Mouse (Mus musculus): Measurements from ENCODE around the gene Gm4559. TPM values are rescaled to one million over a fixed set of nuclear protein-coding genes. Genes with fewer than 3 reads are reported as not detected.
A peak's percentile ranks its signal among the peaks of the same experiment; 100 is the strongest.
"Not testable (repeated sequence)": the region's sequence is repeated elsewhere in the genome, so short reads cannot be mapped to it uniquely, and the experiment has no call there.

Gene Gm4559
- polyA plus RNA-seq, 1 experiment from 2014 or later, result not detected

GRCm38 (mm10) chr7:142296108-142296507 lies 21.9 kb upstream of the Gm4559 start:
- H3K4me1 ChIP-seq; H3K4me2 ChIP-seq; H3K4me3 ChIP-seq (replicated peaks); H3K9ac ChIP-seq; H3K27ac ChIP-seq; H3K27me3 ChIP-seq; ATAC-seq (ENCODE audit: low FRiP score); H3K9me3 ChIP-seq; H3K36me3 ChIP-seq (replicated peaks): not testable (repeated sequence)
- WGBS, result 39% methylated on average over 4 of the region's 4 CpGs

DNA sequence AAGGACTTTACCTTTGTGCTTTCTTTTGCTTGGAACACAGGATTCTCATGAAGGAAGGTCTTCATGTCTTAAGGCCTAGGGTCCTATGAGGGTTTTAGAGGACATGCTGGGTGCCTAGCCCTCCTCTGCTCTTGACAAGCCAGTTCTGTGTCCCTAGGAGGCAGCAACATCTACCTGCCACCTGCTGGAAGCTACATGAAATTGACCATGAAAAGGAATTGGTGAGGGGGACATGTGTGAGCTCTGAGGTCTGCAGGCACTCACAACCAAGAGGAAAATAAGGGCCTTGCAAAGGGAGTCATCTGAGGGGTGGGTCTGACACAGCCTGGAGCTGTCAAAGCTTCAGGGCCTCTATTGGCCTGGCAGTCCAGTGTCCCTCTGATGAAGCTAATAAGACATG lies 21.3 kb upstream of the Gm4559 start:
- Histone ChIP-seq H3K4me3 (replicated peaks) (no peak overlapping the region), H3K36me3 (replicated peaks) (no peaks in the 10 kb centered on the region), H3K4me2 (no peak overlapping the region), H3K27me3 (0 out of 2 replicates have a peak, but pooled peaks cover 4% of the 10 kb centered on the region), H3K9me3 (no peaks in the 10 kb centered on the region), H3K4me1 (no peaks in the 10 kb centered on the region), H3K27ac (no peak overlapping the region), H3K9ac (no peak overlapping the region)
- no peak for ATAC-seq (ENCODE audit: low FRiP score)

DNA sequence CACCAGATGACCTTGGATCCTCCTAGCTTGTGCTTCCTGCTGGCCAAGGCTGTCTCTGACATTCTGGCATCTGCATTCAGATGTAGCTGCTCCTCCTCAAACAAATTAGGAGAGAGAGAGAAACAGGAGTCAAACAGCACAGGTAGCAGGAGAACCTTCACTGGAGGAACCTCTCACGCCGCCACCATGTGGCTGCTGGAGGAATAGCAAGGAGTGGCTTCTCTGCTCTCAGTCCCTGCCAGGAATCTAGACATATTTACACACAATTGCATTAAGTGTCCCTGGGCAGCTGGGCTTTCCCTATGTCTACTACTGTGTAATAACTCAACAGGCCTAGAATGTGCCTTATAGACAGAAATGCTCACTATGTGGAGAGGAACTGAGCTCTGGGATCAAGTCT lies 19.7 kb upstream of the Gm4559 start:
- ATAC-seq (ENCODE audit: low FRiP score); H3K9me3 ChIP-seq: not testable (repeated sequence)
- WGBS, result 2% methylated on average over 2 of the region's 2 CpGs

DNA sequence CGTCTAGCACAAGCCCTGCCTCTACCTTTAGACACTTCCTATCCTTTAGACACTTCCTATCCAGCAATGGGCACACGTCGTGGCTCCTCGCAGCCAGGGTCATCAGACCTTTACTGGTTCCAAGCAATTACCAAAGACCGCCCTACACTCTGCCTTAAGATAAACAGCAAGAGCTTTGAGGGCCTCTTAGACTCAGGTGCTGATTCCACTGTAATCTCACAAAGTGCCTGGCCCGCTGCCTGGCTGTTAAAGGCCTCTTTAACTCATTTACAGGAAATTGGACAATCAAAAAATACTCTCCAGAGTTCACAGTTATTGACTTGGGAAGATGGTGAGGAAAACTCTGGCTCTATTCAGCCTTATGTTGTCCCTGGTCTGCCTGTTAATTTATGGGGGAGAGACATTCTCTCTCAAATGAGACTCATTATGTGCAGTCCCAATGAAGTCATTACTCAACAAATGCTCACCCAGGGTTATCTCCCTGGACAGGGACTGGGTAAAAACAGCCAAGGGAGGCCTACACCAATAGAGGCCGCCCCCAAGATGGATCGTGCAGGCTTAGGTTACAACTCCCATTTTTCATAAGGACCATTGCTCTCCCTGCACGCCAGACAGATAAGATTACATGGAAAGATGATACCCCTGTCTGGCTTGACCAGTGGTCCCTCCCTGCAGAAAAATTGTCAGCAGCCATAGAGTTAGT lies 11.9 kb upstream of the Gm4559 start:
- H3K27ac ChIP-seq; ATAC-seq (ENCODE audit: low FRiP score); H3K4me3 ChIP-seq (replicated peaks); H3K9ac ChIP-seq; H3K9me3 ChIP-seq; H3K36me3 ChIP-seq (replicated peaks); H3K4me2 ChIP-seq: not testable (repeated sequence)
- Histone ChIP-seq H3K4me1 (peaks cover 11% of the 10 kb centered on the region), H3K27me3 (peaks cover 22% of the 10 kb centered on the region)
- 79% methylated on average over 9 of the region's 9 CpGs for WGBS

More for the DNA sequence above, 19.7 kb upstream of the Gm4559 start:
- not testable (repeated sequence) for H3K27me3 ChIP-seq; H3K27ac ChIP-seq; H3K4me1 ChIP-seq; H3K4me3 ChIP-seq (replicated peaks); H3K9ac ChIP-seq; H3K4me2 ChIP-seq; H3K36me3 ChIP-seq (replicated peaks)

DNA sequence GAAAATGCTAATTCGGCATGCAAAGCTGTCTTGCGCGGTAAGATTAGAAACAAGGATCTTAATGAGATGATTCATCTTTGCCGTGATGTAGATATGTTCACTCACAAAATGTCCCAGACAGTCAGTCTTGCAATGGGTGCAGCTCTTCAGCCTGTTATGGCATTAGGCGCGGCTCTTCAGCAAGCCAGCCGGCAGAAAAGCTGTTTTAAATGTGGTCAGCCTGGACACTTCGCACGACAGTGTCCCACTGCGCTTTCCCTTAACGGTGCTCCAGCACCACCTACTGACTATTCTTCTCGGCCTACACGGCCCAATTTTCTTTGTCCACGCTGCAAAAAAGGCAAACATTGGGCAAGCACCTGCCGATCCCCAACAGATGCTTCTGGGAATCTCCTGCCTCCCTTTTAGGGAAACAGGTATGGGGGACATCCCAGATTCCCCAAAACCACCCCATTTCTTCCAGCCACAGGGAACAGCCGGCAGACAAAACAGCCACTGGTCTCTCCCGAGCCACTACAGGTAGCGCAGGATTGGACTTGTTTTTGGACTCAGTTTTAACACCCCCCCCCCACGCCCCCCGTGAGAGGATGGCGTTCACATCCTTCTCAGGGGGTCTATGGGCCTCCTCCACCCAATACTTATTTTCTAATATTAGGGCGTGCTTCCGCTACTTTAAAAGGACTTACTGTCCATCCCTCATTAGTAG lies 11.1 kb upstream of the Gm4559 start:
- peak overlapping the region; percentile 51 for H3K4me3 ChIP-seq (replicated peaks)
- ATAC-seq (ENCODE audit: low FRiP score), result peak; percentile 71
- 21% methylated on average over 23 of the region's 23 CpGs for WGBS
- peak overlapping the region; percentile 83 for H3K4me2 ChIP-seq
- H3K27me3 ChIP-seq, result peaks cover 23% of the 10 kb centered on the region
- peak overlapping the region; percentile 25; the same call in 1 of the 2 replicates for H3K27ac ChIP-seq
- peaks cover 11% of the 10 kb centered on the region for H3K4me1 ChIP-seq
- H3K9ac ChIP-seq, result peak overlapping the region; percentile 3; the same call in 1 of the 2 replicates
- no peaks in the 10 kb centered on the region for H3K36me3 ChIP-seq (replicated peaks)
- H3K9me3 ChIP-seq, result no peaks in the 10 kb centered on the region

GRCm38 (mm10) chr7:142284615-142285080 lies 10.5 kb upstream of the Gm4559 start:
- peaks cover 11% of the 10 kb centered on the region for H3K4me1 ChIP-seq
- H3K27me3 ChIP-seq, result peaks cover 29% of the 10 kb centered on the region
- peak overlapping the region; percentile 83 for H3K4me2 ChIP-seq
- ATAC-seq (ENCODE audit: low FRiP score), result peak; percentile 82
- no peaks in the 10 kb centered on the region for H3K9me3 ChIP-seq
- H3K36me3 ChIP-seq (replicated peaks), result no peaks in the 10 kb centered on the region
- H3K9ac ChIP-seq, result peak overlapping the region; percentile 57
- H3K4me3 ChIP-seq (replicated peaks), result peak overlapping the region; percentile 51
- under 1% methylated on average over 19 of the region's 19 CpGs for WGBS
- peak overlapping the region; percentile 82 for H3K27ac ChIP-seq

DNA sequence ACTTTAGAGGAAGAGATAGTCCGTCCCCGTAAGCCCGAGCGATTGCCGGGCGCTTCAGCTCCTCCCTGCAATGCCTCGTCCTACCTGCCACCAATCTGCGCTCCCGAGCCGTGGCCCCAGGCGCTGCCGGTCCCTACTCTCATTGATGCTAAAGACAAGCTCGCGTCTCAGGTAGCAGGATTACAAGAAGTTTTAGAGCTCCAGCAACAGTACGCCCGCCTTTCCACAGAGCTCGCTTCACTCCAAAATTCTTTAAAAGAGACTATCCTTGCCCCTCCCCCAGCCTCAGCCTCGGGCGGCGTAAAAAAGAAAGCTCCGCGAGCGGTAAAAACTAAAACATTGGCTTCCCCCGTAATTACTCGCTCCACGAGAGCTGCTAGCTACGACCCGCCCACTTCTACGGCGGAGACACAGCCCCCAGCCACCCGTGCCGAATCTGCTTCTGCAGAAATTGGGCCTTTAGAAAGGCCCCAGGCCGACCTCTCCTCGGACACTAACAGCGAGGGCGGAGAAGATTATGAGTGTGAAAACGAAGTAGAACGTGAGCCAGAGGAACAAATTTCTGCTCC lies 9.9 kb upstream of the Gm4559 start:
- Histone ChIP-seq H3K4me2 (peak overlapping the region; percentile 83), H3K9ac (peak overlapping the region; percentile 57), H3K4me3 (replicated peaks) (peak overlapping the region; percentile 51), H3K27me3 (peaks cover 31% of the 10 kb centered on the region), H3K9me3 (no peaks in the 10 kb centered on the region), H3K27ac (peak overlapping the region; percentile 82), H3K36me3 (replicated peaks) (no peaks in the 10 kb centered on the region), H3K4me1 (peaks cover 11% of the 10 kb centered on the region)
- under 1% methylated on average over 38 of the region's 38 CpGs for WGBS
- peak; percentile 80 for ATAC-seq (ENCODE audit: low FRiP score)

- peaks cover 31% of the 10 kb centered on the region for H3K27me3 ChIP-seq
- not testable (repeated sequence) for H3K9ac ChIP-seq; H3K4me3 ChIP-seq (replicated peaks); H3K9me3 ChIP-seq; H3K4me2 ChIP-seq; H3K36me3 ChIP-seq (replicated peaks); ATAC-seq (ENCODE audit: low FRiP score); H3K27ac ChIP-seq
- 17% methylated on average over 2 of the region's 2 CpGs for WGBS
- H3K4me1 ChIP-seq, result peaks cover 11% of the 10 kb centered on the region
Measured at GRCm38 (mm10) chr7:142282847-142283246, 8.7 kb upstream of the Gm4559 start.

- H3K9ac ChIP-seq; H3K4me2 ChIP-seq; H3K4me3 ChIP-seq (replicated peaks); H3K36me3 ChIP-seq (replicated peaks); ATAC-seq (ENCODE audit: low FRiP score); H3K9me3 ChIP-seq; H3K4me1 ChIP-seq; H3K27ac ChIP-seq: not testable (repeated sequence)
- WGBS, result 84% methylated on average over 1 of the region's 1 CpGs
- peaks cover 24% of the 10 kb centered on the region for H3K27me3 ChIP-seq
Measured at GRCm38 (mm10) chr7:142279291-142279690, 5.1 kb upstream of the Gm4559 start.

DNA sequence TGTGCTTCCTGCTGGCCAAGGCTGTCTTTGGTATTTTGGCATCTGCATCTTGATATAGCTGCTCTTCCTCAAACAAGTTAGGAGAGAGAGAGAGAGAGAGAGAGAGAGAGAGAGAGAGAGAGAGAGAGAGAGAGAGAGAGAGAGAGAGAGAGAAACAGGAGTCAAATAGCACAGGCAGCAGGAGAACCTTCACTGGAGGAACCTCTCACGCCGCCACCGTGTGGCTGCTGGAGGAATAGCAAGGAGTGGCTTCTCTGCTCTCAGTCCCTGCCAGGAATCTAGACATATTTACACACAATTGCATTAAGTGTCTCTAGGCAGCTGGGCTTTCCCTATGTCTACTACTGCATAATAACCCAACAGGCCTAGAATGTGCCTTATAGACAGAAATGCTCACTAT lies 4.0 kb upstream of the Gm4559 start:
- not testable (repeated sequence) for H3K27ac ChIP-seq; H3K4me3 ChIP-seq (replicated peaks); H3K36me3 ChIP-seq (replicated peaks); H3K9ac ChIP-seq; H3K9me3 ChIP-seq; H3K4me2 ChIP-seq; ATAC-seq (ENCODE audit: low FRiP score); H3K4me1 ChIP-seq
- 0% methylated on average over 3 of the region's 3 CpGs for WGBS
- H3K27me3 ChIP-seq, result peaks cover 23% of the 10 kb centered on the region

DNA sequence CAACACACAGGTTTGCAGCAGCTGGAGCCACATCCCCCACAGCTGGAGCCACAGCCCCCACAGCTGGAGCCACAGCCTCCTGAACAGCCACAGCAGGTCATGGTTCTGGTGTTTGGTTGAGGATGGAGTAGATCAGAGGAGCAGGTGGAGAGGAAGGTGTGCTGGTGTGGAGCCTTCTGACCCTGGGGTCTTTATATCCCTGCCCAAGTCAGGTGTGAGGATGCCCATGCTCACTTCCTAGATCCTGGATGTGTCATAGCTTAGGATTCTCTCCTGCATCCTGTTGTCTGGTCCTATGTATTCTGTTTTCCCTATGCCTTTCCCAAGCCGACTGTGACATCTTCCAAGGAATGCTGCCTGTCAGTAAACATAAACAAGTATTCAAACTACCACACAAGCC lies 15.9 kb downstream of the Gm4559 start, which contains the start of gene Gm2431:
Gene Gm2431, minus strand, starts transcription at position 101 of the 400 bp plus-strand sequence.
- not testable (repeated sequence) for H3K9me3 ChIP-seq, H3K27ac ChIP-seq
- 74% methylated on average over 1 of the region's 1 CpGs for WGBS

DNA sequence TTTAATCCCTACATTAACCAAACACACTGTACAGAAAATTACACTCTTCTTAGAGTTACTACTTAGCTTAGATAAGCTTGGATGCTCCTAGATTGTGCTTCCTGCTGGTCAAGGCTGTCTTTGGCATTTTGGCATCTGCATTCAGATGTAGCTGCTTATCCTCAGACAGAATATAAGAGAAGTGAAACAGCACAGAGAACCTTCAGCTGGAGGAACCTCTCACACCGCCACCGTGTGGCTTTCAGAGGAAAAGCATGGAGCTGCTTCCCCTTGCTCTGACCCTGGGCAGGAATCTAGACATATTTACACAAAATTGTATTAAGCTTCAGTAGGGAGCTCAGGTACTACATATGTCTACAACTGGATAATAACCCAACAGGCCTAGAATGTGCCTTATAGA lies 18.6 kb downstream of the Gm4559 start:
- H3K9me3 ChIP-seq, result no peaks in the 10 kb centered on the region
- WGBS, result 1% methylated on average over 2 of the region's 2 CpGs

More for the DNA sequence above, 15.9 kb downstream of the Gm4559 start, which contains the start of gene Gm2431:
- H3K4me1 ChIP-seq; H3K4me2 ChIP-seq; H3K27me3 ChIP-seq; H3K4me3 ChIP-seq (replicated peaks); H3K9ac ChIP-seq; ATAC-seq (ENCODE audit: low FRiP score); H3K36me3 ChIP-seq (replicated peaks): not testable (repeated sequence)

More for the DNA sequence above, 18.6 kb downstream of the Gm4559 start:
- Histone ChIP-seq H3K9ac (no peak overlapping the region), H3K4me3 (replicated peaks) (no peak overlapping the region), H3K4me2 (no peak overlapping the region), H3K27ac (no peak overlapping the region), H3K4me1 (no peaks in the 10 kb centered on the region), H3K27me3 (no peaks in the 10 kb centered on the region), H3K36me3 (replicated peaks) (no peaks in the 10 kb centered on the region)
- ATAC-seq (ENCODE audit: low FRiP score), result no peak
